Mouse (Mus musculus): ENCODE data around the gene Nfkbie.

Gene Nfkbie

GRCm38 (mm10) chr17:45582715-45583355 lies 27.3 kb downstream of the Nfkbie start:
- H3K4me1 ChIP-seq (replicated peaks; ENCODE audit: low read depth, low read length): peaks cover 92% of the 10 kb centered on the region
- no peak overlapping the region for H3K4me3 ChIP-seq (replicated peaks; ENCODE audit: low read length)
- no peaks in the 10 kb centered on the region for H3K9me3 ChIP-seq (ENCODE audit: low read length)
- H3K36me3 ChIP-seq (ENCODE audit: insufficient read depth, low read length): peaks cover 50% of the 10 kb centered on the region
- no peaks in the 10 kb centered on the region for H3K27me3 ChIP-seq (ENCODE audit: insufficient read depth, low read length)
- TF ChIP-seq POU5F1 (IDR thresholded peaks at IDR 0.05; ENCODE audit: borderline replicate concordance, low read length) (no peak), CTCF (conservative IDR thresholded peaks at IDR 0.05; ENCODE audit: low read length) (peak; percentile 52)

DNA sequence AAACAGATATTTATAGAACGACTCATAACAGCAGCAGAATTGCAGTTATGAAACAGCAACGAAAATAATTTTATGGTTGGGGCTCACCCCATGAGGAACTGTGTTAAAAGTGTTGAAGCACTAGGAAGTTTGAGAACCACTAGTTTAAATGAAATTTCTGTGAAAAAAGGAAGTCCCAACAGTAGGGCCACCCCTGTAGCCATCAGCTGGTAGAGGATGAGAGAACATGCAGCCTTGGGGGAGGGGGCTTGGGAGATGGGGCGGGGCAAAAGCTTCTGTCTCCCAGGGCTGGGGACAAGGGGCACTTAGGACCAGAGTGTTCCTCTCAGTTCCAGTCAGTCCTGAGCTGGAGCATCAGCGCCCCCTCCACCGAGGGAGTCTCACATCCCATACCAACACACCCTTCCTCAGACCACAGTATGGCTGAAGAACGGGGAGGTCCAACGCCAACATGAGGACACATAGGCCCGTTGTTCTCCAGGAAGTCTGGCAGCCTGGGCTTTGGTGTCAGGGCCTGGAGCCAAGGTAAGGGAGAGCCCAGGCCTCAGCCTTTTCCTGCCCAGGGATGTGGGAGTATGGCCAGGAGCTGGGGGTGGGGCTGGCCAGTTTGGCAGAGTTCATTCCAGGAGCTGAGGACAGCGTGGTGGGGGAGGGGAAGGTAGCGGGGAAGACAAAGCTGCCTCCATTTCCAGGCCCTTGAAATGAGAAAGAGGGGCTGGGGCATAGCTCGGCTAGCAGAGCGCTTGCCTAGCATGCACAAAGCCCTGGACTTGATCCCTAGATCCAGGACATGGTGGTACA lies 28.8 kb downstream of the Nfkbie start:
- no peaks in the 10 kb centered on the region for H3K9me3 ChIP-seq (ENCODE audit: low read length)
- no peaks in the 10 kb centered on the region for H3K27me3 ChIP-seq (ENCODE audit: insufficient read depth, low read length)
- peaks cover 92% of the 10 kb centered on the region for H3K4me1 ChIP-seq (replicated peaks; ENCODE audit: low read depth, low read length)
- peak overlapping the region; percentile 63 for H3K4me3 ChIP-seq (replicated peaks; ENCODE audit: low read length)
- TF ChIP-seq POU5F1 (IDR thresholded peaks at IDR 0.05; ENCODE audit: borderline replicate concordance, low read length) (no peak), NANOG (IDR thresholded peaks at IDR 0.05; ENCODE audit: borderline replicate concordance, low read length) (no peak), CTCF (conservative IDR thresholded peaks at IDR 0.05; ENCODE audit: low read length) (no peak)
- peaks cover 64% of the 10 kb centered on the region for H3K36me3 ChIP-seq (ENCODE audit: insufficient read depth, low read length)

GRCm38 (mm10) chr17:45584939-45585678 lies 29.6 kb downstream of the Nfkbie start:
- Histone ChIP-seq H3K4me3 (replicated peaks; ENCODE audit: low read length) (peak overlapping the region; percentile 63), H3K9me3 (ENCODE audit: low read length) (no peaks in the 10 kb centered on the region), H3K27me3 (ENCODE audit: insufficient read depth, low read length) (no peaks in the 10 kb centered on the region), H3K4me1 (replicated peaks; ENCODE audit: low read depth, low read length) (peaks cover 92% of the 10 kb centered on the region), H3K36me3 (ENCODE audit: insufficient read depth, low read length) (peaks cover 73% of the 10 kb centered on the region)
- TF ChIP-seq CTCF (conservative IDR thresholded peaks at IDR 0.05; ENCODE audit: low read length) (peak; percentile 97), POU5F1 (IDR thresholded peaks at IDR 0.05; ENCODE audit: borderline replicate concordance, low read length) (no peak)

DNA sequence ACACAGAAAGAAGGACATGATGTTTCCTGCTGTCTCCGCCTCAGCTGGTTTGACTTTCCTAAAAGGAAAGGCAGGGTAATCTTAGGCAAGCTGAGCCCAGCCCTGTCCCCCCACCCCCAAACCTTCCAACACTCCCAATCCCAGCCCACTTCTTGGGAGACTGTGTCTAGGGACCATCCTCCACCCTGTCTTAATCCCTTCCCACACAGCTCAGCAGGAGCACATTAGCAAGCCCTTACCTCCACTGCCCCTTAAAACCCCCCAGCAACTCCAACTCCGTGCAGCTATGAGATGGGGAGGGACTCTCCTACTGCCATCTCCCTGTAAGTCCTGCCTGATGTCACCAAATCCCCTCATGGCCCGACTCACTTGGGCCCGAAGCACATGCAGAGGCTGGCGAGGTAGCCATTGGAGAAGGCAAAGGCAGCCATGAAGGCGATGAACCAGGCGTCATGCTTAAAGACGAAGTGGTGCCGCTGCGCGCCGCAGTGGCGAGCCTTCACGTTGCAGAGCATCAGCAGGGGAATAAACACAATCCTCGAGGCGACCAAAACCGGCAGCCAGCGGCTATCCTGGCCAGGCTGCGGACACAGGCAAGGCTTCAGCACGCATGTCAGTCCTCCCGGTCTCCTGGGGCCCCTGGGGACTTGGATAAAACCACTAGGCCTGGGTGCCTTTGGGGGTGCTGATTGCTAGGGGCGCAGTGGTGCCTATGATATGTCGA lies 30.4 kb downstream of the Nfkbie start:
- H3K36me3 ChIP-seq (ENCODE audit: insufficient read depth, low read length): peaks cover 80% of the 10 kb centered on the region
- TF ChIP-seq POU5F1 (IDR thresholded peaks at IDR 0.05; ENCODE audit: borderline replicate concordance, low read length) (no peak), CTCF (conservative IDR thresholded peaks at IDR 0.05; ENCODE audit: low read length) (no peak), NANOG (IDR thresholded peaks at IDR 0.05; ENCODE audit: borderline replicate concordance, low read length) (no peak)
- peaks cover 94% of the 10 kb centered on the region for H3K4me1 ChIP-seq (replicated peaks; ENCODE audit: low read depth, low read length)
- H3K4me3 ChIP-seq (replicated peaks; ENCODE audit: low read length): peak overlapping the region; percentile 63
- H3K27me3 ChIP-seq (ENCODE audit: insufficient read depth, low read length): no peaks in the 10 kb centered on the region
- no peaks in the 10 kb centered on the region for H3K9me3 ChIP-seq (ENCODE audit: low read length)

DNA sequence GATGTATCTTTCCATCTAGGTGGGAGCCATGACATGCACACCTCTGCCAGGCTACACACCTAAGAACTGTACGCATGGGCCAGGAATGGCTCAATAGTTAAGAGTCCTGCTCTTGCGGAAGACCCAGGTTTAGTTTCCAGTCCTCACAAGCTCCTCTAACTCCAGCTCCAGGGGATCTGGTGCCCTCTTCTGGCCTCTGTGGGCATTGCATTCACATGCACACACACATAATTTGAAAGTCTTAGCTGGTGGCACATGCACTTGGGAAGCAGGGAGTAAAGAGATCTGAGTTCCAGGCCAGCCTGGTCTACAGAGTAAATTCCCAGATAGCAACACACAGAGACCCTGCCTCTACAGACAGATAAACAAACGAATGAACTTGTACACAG lies 30.9 kb downstream of the Nfkbie start:
- Histone ChIP-seq H3K27me3 (ENCODE audit: insufficient read depth, low read length) (no peaks in the 10 kb centered on the region), H3K36me3 (ENCODE audit: insufficient read depth, low read length) (peaks cover 86% of the 10 kb centered on the region), H3K9me3 (ENCODE audit: low read length) (no peaks in the 10 kb centered on the region), H3K4me3 (replicated peaks; ENCODE audit: low read length) (peak overlapping the region; percentile 63), H3K4me1 (replicated peaks; ENCODE audit: low read depth, low read length) (peaks cover 94% of the 10 kb centered on the region)
- TF ChIP-seq NANOG (IDR thresholded peaks at IDR 0.05; ENCODE audit: borderline replicate concordance, low read length) (no peak), POU5F1 (IDR thresholded peaks at IDR 0.05; ENCODE audit: borderline replicate concordance, low read length) (no peak), CTCF (conservative IDR thresholded peaks at IDR 0.05; ENCODE audit: low read length) (peak; percentile 86)

DNA sequence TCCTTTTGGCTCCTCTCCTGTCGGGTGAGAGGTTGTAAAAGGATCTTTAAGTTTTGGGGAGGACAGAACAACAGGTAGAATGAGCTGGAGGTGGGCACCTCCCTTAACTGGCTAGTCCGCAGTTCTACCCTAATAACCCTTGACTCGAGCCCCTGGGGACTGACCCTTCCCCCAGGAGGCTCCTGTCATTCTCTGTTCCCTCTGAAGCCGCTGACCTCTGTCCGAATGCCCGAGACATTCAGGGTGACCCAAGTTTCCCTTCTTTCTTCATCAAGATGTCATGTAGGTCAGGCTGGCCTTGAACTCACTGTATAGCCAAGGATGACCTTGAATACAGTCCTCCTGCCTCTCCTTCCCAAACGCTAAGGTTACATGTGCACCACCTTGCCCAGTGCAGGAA lies 32.9 kb downstream of the Nfkbie start:
- Histone ChIP-seq H3K27me3 (ENCODE audit: insufficient read depth, low read length) (no peaks in the 10 kb centered on the region), H3K9me3 (ENCODE audit: low read length) (no peaks in the 10 kb centered on the region), H3K4me3 (replicated peaks; ENCODE audit: low read length) (peak overlapping the region; percentile 17; the same call in 1 of the 2 replicates), H3K4me1 (replicated peaks; ENCODE audit: low read depth, low read length) (peaks cover 94% of the 10 kb centered on the region), H3K36me3 (ENCODE audit: insufficient read depth, low read length) (peaks cover 99% of the 10 kb centered on the region)
- TF ChIP-seq NANOG (IDR thresholded peaks at IDR 0.05; ENCODE audit: borderline replicate concordance, low read length): no peak
- TF ChIP-seq POU5F1 (IDR thresholded peaks at IDR 0.05; ENCODE audit: borderline replicate concordance, low read length): no peak
- TF ChIP-seq CTCF (conservative IDR thresholded peaks at IDR 0.05; ENCODE audit: low read length): no peak

DNA sequence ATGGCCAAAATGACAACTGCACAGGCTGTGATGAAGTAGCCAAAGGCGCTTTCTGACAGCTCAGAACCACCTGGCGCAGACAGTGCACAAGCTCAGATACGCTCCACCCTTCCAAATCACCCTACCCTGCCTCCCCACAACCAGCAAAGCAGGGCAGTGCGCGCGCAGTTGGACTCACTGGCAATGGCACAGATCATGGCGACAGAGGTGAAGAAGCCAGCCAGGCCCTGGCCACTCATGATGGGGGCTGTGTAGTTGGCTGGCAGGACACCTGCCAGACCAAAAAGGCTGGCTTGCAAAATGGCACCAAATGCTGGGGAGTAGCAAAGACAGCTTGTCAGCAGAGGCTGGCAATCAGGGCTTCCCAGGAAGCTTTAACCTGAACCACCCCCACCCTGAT lies 33.7 kb downstream of the Nfkbie start:
- Histone ChIP-seq H3K4me3 (replicated peaks; ENCODE audit: low read length) (peak overlapping the region; percentile 17; the same call in 1 of the 2 replicates), H3K9me3 (ENCODE audit: low read length) (no peaks in the 10 kb centered on the region), H3K27me3 (ENCODE audit: insufficient read depth, low read length) (no peaks in the 10 kb centered on the region), H3K4me1 (replicated peaks; ENCODE audit: low read depth, low read length) (peaks cover 94% of the 10 kb centered on the region), H3K36me3 (ENCODE audit: insufficient read depth, low read length) (peaks cover 95% of the 10 kb centered on the region)
- TF ChIP-seq CTCF (conservative IDR thresholded peaks at IDR 0.05; ENCODE audit: low read length) (no peak), POU5F1 (IDR thresholded peaks at IDR 0.05; ENCODE audit: borderline replicate concordance, low read length) (no peak), NANOG (IDR thresholded peaks at IDR 0.05; ENCODE audit: borderline replicate concordance, low read length) (no peak)

DNA sequence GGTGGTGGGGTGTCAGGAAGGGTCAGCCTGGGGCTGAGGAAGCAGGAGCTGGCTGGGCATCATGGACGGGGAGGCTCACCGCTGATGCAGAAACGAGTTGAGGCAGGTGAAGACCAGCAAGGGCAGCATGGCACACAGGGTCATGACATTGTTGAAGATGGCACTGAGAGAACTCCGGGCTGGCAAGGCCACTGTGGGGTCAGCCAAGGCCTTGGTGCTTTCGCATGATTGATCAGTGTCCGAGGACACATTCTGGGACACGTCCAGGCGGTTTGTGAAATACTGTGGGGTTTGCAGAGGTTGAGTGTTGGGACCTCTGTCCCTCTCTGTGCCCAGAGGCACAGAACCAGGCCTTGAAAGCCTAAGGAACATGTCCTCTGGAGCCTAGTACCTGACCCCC lies 34.3 kb downstream of the Nfkbie start:
- peaks cover 89% of the 10 kb centered on the region for H3K36me3 ChIP-seq (ENCODE audit: insufficient read depth, low read length)
- no peaks in the 10 kb centered on the region for H3K9me3 ChIP-seq (ENCODE audit: low read length)
- peak overlapping the region; percentile 98 for H3K4me3 ChIP-seq (replicated peaks; ENCODE audit: low read length)
- H3K4me1 ChIP-seq (replicated peaks; ENCODE audit: low read depth, low read length): peaks cover 94% of the 10 kb centered on the region
- no peaks in the 10 kb centered on the region for H3K27me3 ChIP-seq (ENCODE audit: insufficient read depth, low read length)
- TF ChIP-seq POU5F1 (IDR thresholded peaks at IDR 0.05; ENCODE audit: borderline replicate concordance, low read length): no peak
- TF ChIP-seq NANOG (IDR thresholded peaks at IDR 0.05; ENCODE audit: borderline replicate concordance, low read length): no peak
- no peak for TF ChIP-seq CTCF (conservative IDR thresholded peaks at IDR 0.05; ENCODE audit: low read length)
